Mouse (Mus musculus): ENCODE data around the gene Olfr539.
A peak's percentile ranks its signal among the peaks of the same experiment; 100 is the strongest.
"Not testable (repeated sequence)": the region's sequence is repeated elsewhere in the genome, so short reads cannot be mapped to it uniquely, and the experiment has no call there.

Olfr539 gene

GRCm38 (mm10) chr7:140659630-140660029, at the start of gene Olfr539:
Olfr539 (plus strand) TSS chr7:140659930.
- no peak for DNase-seq (ENCODE audit: low read depth, low spot score)

DNA sequence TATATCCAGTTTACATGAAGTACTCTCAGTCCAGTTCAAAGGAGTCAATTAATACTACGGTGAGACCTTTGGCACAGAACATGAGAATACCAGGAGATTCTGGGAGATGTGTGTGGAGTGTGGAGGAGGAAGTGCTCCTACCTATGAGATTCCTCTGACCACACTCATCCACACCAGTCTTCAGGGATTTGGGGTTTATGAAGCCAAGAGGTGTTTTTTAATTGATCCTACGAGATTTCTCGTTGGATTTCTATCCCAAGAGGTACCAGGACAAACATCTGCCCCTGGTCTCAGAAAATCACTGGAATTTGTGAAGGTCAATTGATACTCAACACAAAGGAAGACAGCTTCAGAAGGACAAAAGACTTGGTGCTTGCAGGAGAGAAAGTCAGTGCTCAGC, 31.1 kb upstream of the Olfr539 start, which contains the start of gene Olfr61:
TSS of gene Olfr61 (plus strand) at position 301 of the 400 bp plus-strand sequence.
- DNase-seq (ENCODE audit: low read depth, low spot score), result not testable (repeated sequence)

DNA sequence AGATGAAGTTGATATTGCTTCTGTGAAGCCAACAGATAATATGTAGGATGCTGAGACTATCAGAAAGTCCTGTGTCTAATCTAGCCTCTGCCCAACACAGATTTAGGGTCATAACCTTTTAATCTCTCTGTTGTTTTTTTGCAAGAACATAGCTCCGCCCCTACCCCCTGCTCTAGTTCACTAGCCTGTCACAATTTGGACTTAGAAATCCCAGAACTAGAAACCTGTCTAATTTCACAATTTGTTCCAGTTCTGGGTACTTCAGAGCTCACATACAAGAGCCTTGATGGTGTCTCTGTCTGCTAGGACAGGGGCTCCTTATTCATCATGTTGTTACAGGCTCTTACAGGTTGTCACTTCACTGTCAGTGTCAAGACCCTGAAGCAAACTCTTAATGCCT, 29.2 kb upstream of the Olfr539 start:
- DNase-seq (ENCODE audit: low read depth, low spot score), result no peak

- DNase-seq (ENCODE audit: low read depth, low spot score), result no peak
Observed at GRCm38 (mm10) chr7:140646152-140646551, 13.6 kb upstream of the Olfr539 start, which contains the start of gene Olfr53. Olfr53 (plus strand) TSS chr7:140646452.

- DNase-seq (ENCODE audit: low read depth, low spot score), result peak; percentile 70
Observed at GRCm38 (mm10) chr7:140670693-140671092, 11.0 kb downstream of the Olfr539 start.

DNA sequence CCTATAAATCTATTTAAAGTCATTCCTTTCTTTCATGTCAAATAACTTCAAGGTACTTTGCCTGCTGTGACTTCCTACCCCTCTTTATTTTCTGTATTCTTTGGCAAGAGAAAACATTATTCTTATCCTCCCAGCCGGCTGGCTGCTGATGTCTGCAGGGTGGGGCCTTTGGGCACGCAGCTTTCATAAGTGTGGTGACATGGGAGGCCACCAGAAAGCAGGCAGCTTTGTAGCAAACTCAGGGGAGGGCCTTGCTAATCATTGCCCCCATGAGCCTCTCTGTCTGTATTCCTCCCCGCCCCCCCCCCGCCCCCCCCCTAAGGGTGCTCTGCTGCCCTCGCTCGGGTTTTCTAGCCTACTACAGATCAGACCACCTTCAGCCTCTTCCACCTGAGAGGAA, 16.1 kb downstream of the Olfr539 start:
- DNase-seq (ENCODE audit: low read depth, low spot score), result peak; percentile 10

DNA sequence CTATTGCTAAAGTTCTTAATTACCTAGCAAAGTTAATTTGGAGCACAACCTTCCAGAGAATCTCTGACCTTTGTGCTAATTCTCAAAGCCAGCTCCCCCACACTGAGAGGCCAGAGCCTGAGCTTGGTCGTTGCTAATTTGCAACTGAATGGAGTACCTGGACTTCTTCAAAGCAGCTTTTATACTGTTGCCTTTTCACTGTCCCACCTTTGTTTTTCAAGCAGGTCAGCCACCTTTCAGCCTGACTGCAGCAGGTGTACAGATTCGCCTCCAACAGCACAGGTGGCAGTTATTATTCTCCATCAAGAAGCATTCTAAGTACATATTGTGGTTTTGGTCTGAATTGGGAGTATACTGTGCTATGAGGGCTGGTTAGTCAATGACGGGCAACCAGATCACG, 19.9 kb downstream of the Olfr539 start:
- DNase-seq (ENCODE audit: low read depth, low spot score), result peak; percentile 51

DNA sequence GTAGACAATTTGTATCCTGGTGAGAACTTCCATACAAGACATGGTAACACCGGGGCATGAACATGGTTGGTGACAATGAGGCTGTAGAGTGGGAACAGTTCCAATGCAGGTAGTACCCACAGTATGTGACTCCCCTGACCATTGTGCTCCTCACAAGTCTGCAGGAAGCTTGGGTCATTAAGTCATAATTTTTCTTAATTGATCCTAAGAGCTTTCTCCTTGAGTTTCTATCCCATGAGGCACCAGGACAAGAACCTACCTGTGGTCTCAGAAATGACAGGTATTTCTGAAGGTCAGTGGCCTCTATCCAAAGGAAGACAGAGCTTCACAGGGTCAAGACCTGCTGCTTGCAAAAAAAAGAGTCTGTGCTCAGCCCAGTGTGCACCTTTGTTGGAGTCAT, 21.9 kb downstream of the Olfr539 start, which contains the start of gene Olfr45:
TSS of gene Olfr45 (plus strand) at position 301 of the 400 bp plus-strand sequence.
- no peak for DNase-seq (ENCODE audit: low read depth, low spot score)

- no peak for DNase-seq (ENCODE audit: low read depth, low spot score)
Observed at GRCm38 (mm10) chr7:140696967-140697366, 37.2 kb downstream of the Olfr539 start, which contains the start of gene Olfr541. Olfr541 (plus strand) TSS chr7:140697267.

DNA sequence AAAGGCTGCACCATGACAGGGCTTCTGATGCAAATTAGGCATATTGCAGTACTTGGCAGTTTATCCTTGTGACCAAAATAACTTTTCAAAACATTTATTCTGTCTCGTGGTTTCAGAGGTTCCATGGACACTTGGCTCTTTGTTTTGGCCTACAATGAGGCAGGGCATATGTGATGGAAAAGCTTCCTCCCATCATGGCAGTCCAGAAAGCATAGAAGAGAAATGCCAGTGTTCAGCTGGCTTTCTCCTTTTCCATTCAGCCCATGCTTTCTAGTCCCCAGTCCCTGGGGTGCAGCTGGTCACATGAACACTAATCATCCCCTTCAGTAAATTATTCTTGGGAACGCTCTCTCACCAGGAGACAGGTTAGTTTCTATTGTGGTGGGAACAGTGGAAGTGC, 46.6 kb downstream of the Olfr539 start:
- DNase-seq (ENCODE audit: low read depth, low spot score), result no peak

DNA sequence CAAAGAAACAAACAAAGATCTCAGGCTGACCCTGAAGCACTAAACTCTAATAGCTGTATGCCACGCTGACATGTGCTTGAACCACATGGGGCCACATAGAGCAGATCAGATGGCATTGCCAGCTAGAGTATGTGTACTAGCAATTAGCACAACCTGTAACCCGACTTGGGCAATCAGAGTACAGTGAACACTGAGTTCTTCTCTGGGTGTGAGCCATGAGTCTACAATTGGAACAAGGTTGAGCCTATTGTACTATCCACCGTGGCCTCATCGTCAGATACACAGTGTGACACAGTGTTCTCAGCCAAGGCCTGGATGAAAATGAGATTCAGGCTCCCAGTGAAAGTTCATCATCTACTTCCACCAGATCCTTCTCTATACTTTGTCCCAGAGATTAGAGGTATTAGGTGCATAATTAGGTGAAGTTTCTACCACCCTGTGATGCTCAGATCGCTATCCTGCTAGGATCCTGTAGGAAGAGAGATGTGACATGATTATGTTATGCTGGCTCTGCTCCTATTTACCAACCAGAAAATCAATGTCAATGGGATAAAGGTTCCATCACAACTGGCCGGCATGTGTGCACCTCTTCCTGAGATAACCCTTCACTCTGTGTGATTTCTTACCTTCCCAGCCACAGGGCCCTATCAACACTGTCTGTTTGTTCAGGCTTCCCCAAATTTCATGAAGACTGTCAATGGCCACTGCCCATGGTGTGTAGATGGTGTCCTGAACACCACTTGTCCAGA, 48.0 kb downstream of the Olfr539 start:
- no peak for DNase-seq (ENCODE audit: low read depth, low spot score)

DNA sequence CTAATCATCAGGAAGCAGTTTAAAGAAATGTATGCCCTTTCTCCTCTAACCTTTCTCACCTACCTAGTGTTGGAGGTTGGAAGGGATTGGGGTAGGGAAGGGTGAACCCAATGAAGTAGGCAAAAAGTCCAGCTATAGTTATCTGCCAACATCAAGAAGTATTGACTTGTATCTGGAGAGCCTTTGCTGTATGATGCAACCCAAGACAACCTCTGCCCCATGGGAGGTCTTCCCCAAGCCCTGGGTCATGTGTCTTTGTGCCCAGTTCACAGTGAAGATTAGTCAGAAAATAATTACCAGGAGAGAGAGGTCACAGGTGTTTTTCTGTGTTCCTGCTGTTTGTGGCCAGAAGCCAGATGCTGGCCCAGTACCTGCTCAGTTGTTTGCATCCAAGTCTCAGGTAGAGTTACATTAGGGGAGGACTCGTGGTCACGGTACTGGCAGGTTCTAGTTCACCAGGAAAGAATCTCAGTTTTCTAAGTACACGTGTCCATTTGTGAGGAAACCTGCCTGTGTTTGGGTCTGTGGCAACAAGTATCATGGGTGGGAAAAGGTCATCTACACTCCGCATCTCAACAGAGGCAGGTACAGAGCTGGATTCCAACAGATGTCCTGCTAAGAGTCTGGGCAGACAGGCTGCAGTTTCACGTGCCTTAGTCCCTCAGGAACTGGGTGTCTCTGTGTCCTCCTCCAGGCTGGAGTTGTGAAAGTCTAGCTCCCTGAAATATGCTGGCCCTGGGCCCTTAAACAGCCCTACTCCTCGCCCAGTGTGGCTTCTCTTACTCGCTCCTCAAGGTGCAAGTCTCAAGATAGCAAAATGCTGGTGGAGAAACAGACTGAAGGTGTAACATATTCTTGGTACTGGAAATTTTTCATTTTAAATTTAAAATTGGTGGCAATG, 57.7 kb downstream of the Olfr539 start:
- DNase-seq (ENCODE audit: low read depth, low spot score), result no peak

- DNase-seq (ENCODE audit: low read depth, low spot score), result no peak
Observed at GRCm38 (mm10) chr7:140721095-140721494, 61.4 kb downstream of the Olfr539 start.

DNA sequence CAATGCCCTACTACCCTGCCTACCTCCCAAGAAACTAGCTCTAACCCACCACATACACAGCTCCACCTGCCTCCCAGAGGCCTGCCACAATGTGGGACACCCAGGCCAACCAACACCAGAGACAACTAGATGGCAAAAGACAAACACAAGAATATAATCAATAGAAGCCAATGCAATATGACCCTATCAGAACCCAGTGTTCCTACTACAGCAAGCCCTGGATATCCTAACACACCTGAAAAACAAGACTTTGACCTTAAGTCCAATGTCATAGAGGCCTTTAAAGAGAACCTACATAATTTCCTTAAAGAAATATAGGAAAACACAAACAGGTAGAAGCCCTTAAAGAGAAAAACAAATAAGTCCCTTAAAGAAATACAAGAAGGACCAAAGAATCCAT, 65.8 kb downstream of the Olfr539 start:
- no peak for DNase-seq (ENCODE audit: low read depth, low spot score)

All from ES-CJ7 (cell line).